Mouse (Mus musculus) thymus, adult 2 months (tissue): Measurements from ENCODE around the gene Prss27.

Experiments used
- CTCF ChIP-seq: fragments of 200-500 bp; IDR thresholded peaks from 2 replicates; pipeline ENCODE4 v1.5.1; 2012; ENCODE audit warnings: mild to moderate bottlenecking, control low read depth, low read length, moderate library complexity, borderline replicate concordance; ENCODE audit not compliant: control insufficient read depth, poor library complexity, insufficient read depth; ENCODE audit errors: extremely low read depth
- POLR2A ChIP-seq: fragments of 200-500 bp; IDR thresholded peaks from 2 replicates; pipeline ENCODE4 v1.6.1; 2012; ENCODE audit warnings: mild to moderate bottlenecking, low read length, control low read depth, moderate library complexity; ENCODE audit not compliant: control insufficient read depth, poor library complexity, insufficient read depth; ENCODE audit errors: extremely low read depth

GRCm38 (mm10) chr17:24008105-24008504, 29.8 kb upstream of the Prss27 start:
- TF ChIP-seq CTCF, result no peak
- no peak for TF ChIP-seq POLR2A
